Mouse (Mus musculus): ENCODE results near the gene Ebf3. TPM values are rescaled to one million over a fixed set of nuclear protein-coding genes. Genes with fewer than 3 reads are reported as not detected.
A peak's percentile ranks its signal among the peaks of the same experiment; 100 is the strongest.

Gene Ebf3
- total RNA-seq, 2 experiments from 2014 or later = 0.17 TPM; not detected in 1

GRCm38 (mm10) chr7:137295612-137296011, 18.6 kb downstream of the Ebf3 start:
- ATAC-seq (replicated peaks; ENCODE audit: low FRiP score, poor library complexity, severe bottlenecking) = no peak

GRCm38 (mm10) chr7:137294446-137294845, 19.8 kb downstream of the Ebf3 start:
- no peak for ATAC-seq (replicated peaks; ENCODE audit: low FRiP score, poor library complexity, severe bottlenecking)

GRCm38 (mm10) chr7:137289290-137289957, 24.8 kb downstream of the Ebf3 start:
- no peak for ATAC-seq (replicated peaks; ENCODE audit: low FRiP score, poor library complexity, severe bottlenecking)

GRCm38 (mm10) chr7:137278171-137278570, 36.1 kb downstream of the Ebf3 start:
- ATAC-seq (replicated peaks; ENCODE audit: low FRiP score, poor library complexity, severe bottlenecking) = no peak

GRCm38 (mm10) chr7:137277713-137278112, 36.5 kb downstream of the Ebf3 start:
- no peak for ATAC-seq (replicated peaks; ENCODE audit: low FRiP score, poor library complexity, severe bottlenecking)

GRCm38 (mm10) chr7:137272252-137272651, 42.0 kb downstream of the Ebf3 start:
- no peak for ATAC-seq (replicated peaks; ENCODE audit: low FRiP score, poor library complexity, severe bottlenecking)

GRCm38 (mm10) chr7:137268452-137269155, 45.6 kb downstream of the Ebf3 start:
- no peak for ATAC-seq (replicated peaks; ENCODE audit: low FRiP score, poor library complexity, severe bottlenecking)

- no peak for ATAC-seq (replicated peaks; ENCODE audit: low FRiP score, poor library complexity, severe bottlenecking)
Observed at GRCm38 (mm10) chr7:137267441-137267840, 46.8 kb downstream of the Ebf3 start.

- ATAC-seq (replicated peaks; ENCODE audit: low FRiP score, poor library complexity, severe bottlenecking) = no peak
Observed at GRCm38 (mm10) chr7:137266575-137266974, 47.7 kb downstream of the Ebf3 start.

GRCm38 (mm10) chr7:137262330-137262729, 51.9 kb downstream of the Ebf3 start:
- ATAC-seq (replicated peaks; ENCODE audit: low FRiP score, poor library complexity, severe bottlenecking) = no peak

GRCm38 (mm10) chr7:137246213-137246872, 67.9 kb downstream of the Ebf3 start:
- peak; percentile 70; the same call in 1 of the 2 replicates for ATAC-seq (replicated peaks; ENCODE audit: low FRiP score, poor library complexity, severe bottlenecking)

- ATAC-seq (replicated peaks; ENCODE audit: low FRiP score, poor library complexity, severe bottlenecking) = no peak
Observed at GRCm38 (mm10) chr7:137244839-137245238, 69.4 kb downstream of the Ebf3 start.

- ATAC-seq (replicated peaks; ENCODE audit: low FRiP score, poor library complexity, severe bottlenecking) = no peak
Observed at GRCm38 (mm10) chr7:137240481-137240880, 73.8 kb downstream of the Ebf3 start.

- ATAC-seq (replicated peaks; ENCODE audit: low FRiP score, poor library complexity, severe bottlenecking) = no peak
Observed at GRCm38 (mm10) chr7:137239542-137240133, 74.6 kb downstream of the Ebf3 start.

- ATAC-seq (replicated peaks; ENCODE audit: low FRiP score, poor library complexity, severe bottlenecking) = no peak
Observed at GRCm38 (mm10) chr7:137237419-137237818, 76.8 kb downstream of the Ebf3 start.

- no peak for ATAC-seq (replicated peaks; ENCODE audit: low FRiP score, poor library complexity, severe bottlenecking)
Observed at GRCm38 (mm10) chr7:137223823-137224222, 90.4 kb downstream of the Ebf3 start.

GRCm38 (mm10) chr7:137222831-137223505, 91.3 kb downstream of the Ebf3 start:
- no peak for ATAC-seq (replicated peaks; ENCODE audit: low FRiP score, poor library complexity, severe bottlenecking)

- no peak for ATAC-seq (replicated peaks; ENCODE audit: low FRiP score, poor library complexity, severe bottlenecking)
Observed at GRCm38 (mm10) chr7:137221599-137221998, 92.6 kb downstream of the Ebf3 start.

GRCm38 (mm10) chr7:137220436-137220835, 93.8 kb downstream of the Ebf3 start:
- no peak for ATAC-seq (replicated peaks; ENCODE audit: low FRiP score, poor library complexity, severe bottlenecking)

GRCm38 (mm10) chr7:137218706-137219105, 95.5 kb downstream of the Ebf3 start:
- ATAC-seq (replicated peaks; ENCODE audit: low FRiP score, poor library complexity, severe bottlenecking) = no peak

Measured in erythroblast, adult 5-6 weeks (primary cell).